Mouse (Mus musculus) CH12.LX (cell line): ENCODE results near the gene Pik3ca. TPM values are rescaled to one million over a fixed set of nuclear protein-coding genes. Genes with fewer than 3 reads are reported as not detected.

Experiments used
- DNase-seq: peaks from one replicate; pipeline ENCODE4 v3.0.0-alpha.2; 2013; ENCODE audit errors: extremely low read depth
- H3K27ac ChIP-seq: 2 replicates; pipeline ENCODE4 v1.5.1; 2012; ENCODE audit warnings: low read depth, mild to moderate bottlenecking, control low read depth, moderate library complexity; ENCODE audit not compliant: insufficient read depth
- H3K27me3 ChIP-seq: replicated peaks from 2 replicates; pipeline ENCODE3; 2012; ENCODE audit warnings: inconsistent platforms
- H3K36me3 ChIP-seq, 2 experiments: replicated peaks in 1 of 2; 2 replicates each; pipeline versions ENCODE3 to v1.6.1; 2012; ENCODE audit warnings: inconsistent platforms in 1 of 2, low read length in 1 of 2, mild to moderate bottlenecking in 1 of 2, mixed read lengths in 1 of 2, moderate library complexity in 1 of 2; ENCODE audit not compliant: control insufficient read depth in 1 of 2, insufficient read depth in 1 of 2
- H3K4me1 ChIP-seq, 2 experiments: 2 replicates each; pipeline ENCODE4 v1.6.1; 2012; ENCODE audit warnings: inconsistent platforms in 1 of 2, moderate library complexity in 1 of 2; ENCODE audit not compliant: insufficient read depth in 2 of 2, control insufficient read depth in 1 of 2
- H3K4me2 ChIP-seq: 2 replicates; pipeline ENCODE4 v1.6.1; 2012; ENCODE audit warnings: low read depth, mild to moderate bottlenecking, control low read depth; ENCODE audit not compliant: poor library complexity, insufficient read depth, severe bottlenecking
- H3K4me3 ChIP-seq, 3 experiments: fragments of 150-350 bp in 1 of 3; sonication (generic) in 1 of 3; replicated peaks in 1 of 3; 2 replicates each; pipeline versions ENCODE3 to v1.5.1; 2011 to 2012; ENCODE audit warnings: low read depth in 2 of 3, low read length in 2 of 3, mild to moderate bottlenecking in 2 of 3, moderate library complexity in 2 of 3, control low read depth in 1 of 3, improper control_type of control experiment in 1 of 3, inconsistent platforms in 1 of 3, mixed read lengths in 1 of 3; ENCODE audit not compliant: poor library complexity in 1 of 3
- H3K79me2 ChIP-seq: replicated peaks from 2 replicates; pipeline ENCODE4 v1.6.1; 2012; ENCODE audit warnings: mild to moderate bottlenecking, moderate library complexity; ENCODE audit not compliant: control insufficient read depth, poor library complexity, insufficient read depth, severe bottlenecking; ENCODE audit errors: extremely low read depth
- H3K9ac ChIP-seq: 2 replicates; pipeline ENCODE4 v1.6.1; 2012; ENCODE audit warnings: low read depth, mild to moderate bottlenecking, control low read depth, moderate library complexity; ENCODE audit not compliant: insufficient read depth
- H3K9me3 ChIP-seq: replicated peaks from 2 replicates; pipeline ENCODE3; 2012; ENCODE audit warnings: low read length, inconsistent platforms, mixed read lengths
- CHD1 ChIP-seq: IDR thresholded peaks from 2 replicates; pipeline ENCODE4 v1.6.1; 2012; ENCODE audit warnings: low read depth, low read length, improper control_type of control experiment, inconsistent platforms
- CTCF ChIP-seq, 2 experiments: IDR thresholded peaks in 1 of 2; conservative IDR thresholded peaks in 1 of 2; 2 replicates each; pipeline ENCODE4 v1.5.1; 2011 to 2012; ENCODE audit warnings: low read depth in 2 of 2, low read length in 2 of 2, improper control_type of control experiment in 1 of 2, inconsistent platforms in 1 of 2, mild to moderate bottlenecking in 1 of 2, moderate library complexity in 1 of 2
- EP300 ChIP-seq: IDR thresholded peaks from 2 replicates; pipeline ENCODE4 v1.6.1; 2011; ENCODE audit warnings: low read length, improper control_type of control experiment
- HCFC1 ChIP-seq: IDR thresholded peaks from 2 replicates; pipeline ENCODE4 v1.6.1; 2012; ENCODE audit warnings: low read depth, mild to moderate bottlenecking, inconsistent platforms, low read length, improper control_type of control experiment
- KAT2A ChIP-seq: IDR thresholded peaks from 2 replicates; pipeline ENCODE4 v1.6.1; 2012; ENCODE audit warnings: low read length, improper control_type of control experiment, inconsistent platforms; ENCODE audit not compliant: insufficient replicate concordance
- MAFK ChIP-seq: IDR thresholded peaks from 2 replicates; pipeline ENCODE4 v1.6.1; 2011; ENCODE audit warnings: low read length, improper control_type of control experiment; ENCODE audit not compliant: insufficient replicate concordance
- MAZ ChIP-seq: IDR thresholded peaks from 2 replicates; pipeline ENCODE4 v1.6.1; 2012; ENCODE audit warnings: low read depth, mild to moderate bottlenecking, inconsistent platforms, low read length, improper control_type of control experiment, moderate library complexity
- MXI1 ChIP-seq: IDR thresholded peaks from 2 replicates; pipeline ENCODE4 v1.6.1; 2011; ENCODE audit warnings: mild to moderate bottlenecking, low read depth, low read length, improper control_type of control experiment
- MYC ChIP-seq: IDR thresholded peaks from 2 replicates; pipeline ENCODE4 v1.6.1; 2011; ENCODE audit warnings: low read depth, mild to moderate bottlenecking, improper control_type of control experiment, low read length
- NELFE ChIP-seq: IDR thresholded peaks from 2 replicates; pipeline ENCODE4 v1.6.1; 2011; ENCODE audit warnings: low read depth, low read length, improper control_type of control experiment
- NRF1 ChIP-seq: IDR thresholded peaks from 2 replicates; pipeline ENCODE4 v1.6.1; 2014; ENCODE audit warnings: low read depth, mild to moderate bottlenecking, inconsistent platforms, low read length, improper control_type of control experiment, moderate library complexity
- POLR2AphosphoS2 ChIP-seq: IDR thresholded peaks from 2 replicates; pipeline ENCODE4 v1.6.1; 2011; ENCODE audit warnings: low read depth, low read length, improper control_type of control experiment
- RCOR1 ChIP-seq: conservative IDR thresholded peaks from 2 replicates; pipeline ENCODE4 v1.6.1; 2012; ENCODE audit warnings: low read depth, mild to moderate bottlenecking, inconsistent platforms, low read length, improper control_type of control experiment
- SMC3 ChIP-seq: IDR thresholded peaks from 2 replicates; pipeline ENCODE4 v1.6.1; 2011; ENCODE audit warnings: low read depth, low read length, improper control_type of control experiment
- TBP ChIP-seq: conservative IDR thresholded peaks from 2 replicates; pipeline ENCODE4 v1.6.1; 2011; ENCODE audit warnings: low read depth, low read length, improper control_type of control experiment
- TCF12 ChIP-seq: IDR thresholded peaks from 2 replicates; pipeline ENCODE4 v1.6.1; 2014; ENCODE audit warnings: low read depth, mild to moderate bottlenecking, inconsistent platforms, low read length, improper control_type of control experiment
- UBTF ChIP-seq: IDR thresholded peaks from 2 replicates; pipeline ENCODE4 v1.6.1; 2012; ENCODE audit warnings: low read depth, mild to moderate bottlenecking, inconsistent platforms, low read length, improper control_type of control experiment, moderate library complexity
- USF1 ChIP-seq: IDR thresholded peaks from 2 replicates; pipeline ENCODE4 v1.6.1; 2014; ENCODE audit warnings: low read depth, mild to moderate bottlenecking, inconsistent platforms, low read length, improper control_type of control experiment
- ZC3H11A ChIP-seq: IDR thresholded peaks from 2 replicates; pipeline ENCODE4 v1.6.1; 2012; ENCODE audit warnings: low read depth, mild to moderate bottlenecking, inconsistent platforms, low read length, improper control_type of control experiment
- ZKSCAN1 ChIP-seq: IDR thresholded peaks from 2 replicates; pipeline ENCODE4 v1.6.1; 2012; ENCODE audit warnings: low read depth, inconsistent platforms, low read length, improper control_type of control experiment, borderline replicate concordance
- ZMIZ1 ChIP-seq: IDR thresholded peaks from 2 replicates; pipeline ENCODE4 v1.6.1; 2012; ENCODE audit warnings: low read depth, mild to moderate bottlenecking, inconsistent platforms, low read length, improper control_type of control experiment
- dilution Hi-C: fragments of 300-500 bp; cut with MboI; formaldehyde crosslinking; loops from 2 replicates; pipeline ENCODE4 v1.14.3; 2020; ENCODE audit warnings: low sequenced_read_pairs; ENCODE audit not compliant: extremely low pct_unique_long_range_greater_than_20kb, extremely low pct_ligation_motif_present
- in situ Hi-C: fragments of 300-500 bp; cut with MboI; formaldehyde crosslinking; loops from 3 replicates; pipeline ENCODE4 v1.14.3; 2019; ENCODE audit warnings: low sequenced_read_pairs, low pct_ligation_motif_present, low pct_unique_long_range_greater_than_20kb, mixed read lengths
- polyA plus RNA-seq: library from polyadenylated mRNA; unstranded; fragments of >175 nt; gene quantifications from 2 replicates; pipeline ENCODE4 v1.2.1, GENCODE M21; 2012; ENCODE audit warnings: low read depth; ENCODE audit not compliant: insufficient read length
- total RNA-seq, 2 experiments: library from RNA; depleted of rRNA; stranded (reverse); fragments of 300-350 nt in 1 of 2; fragments of >200 nt in 1 of 2; gene quantifications; 2 replicates each; pipeline ENCODE4 v1.2.3; 2012 to 2014

Gene Pik3ca
- total and polyA plus RNA-seq, 3 experiments = 19.1 to 26.5 (median 19.6) TPM

DNA sequence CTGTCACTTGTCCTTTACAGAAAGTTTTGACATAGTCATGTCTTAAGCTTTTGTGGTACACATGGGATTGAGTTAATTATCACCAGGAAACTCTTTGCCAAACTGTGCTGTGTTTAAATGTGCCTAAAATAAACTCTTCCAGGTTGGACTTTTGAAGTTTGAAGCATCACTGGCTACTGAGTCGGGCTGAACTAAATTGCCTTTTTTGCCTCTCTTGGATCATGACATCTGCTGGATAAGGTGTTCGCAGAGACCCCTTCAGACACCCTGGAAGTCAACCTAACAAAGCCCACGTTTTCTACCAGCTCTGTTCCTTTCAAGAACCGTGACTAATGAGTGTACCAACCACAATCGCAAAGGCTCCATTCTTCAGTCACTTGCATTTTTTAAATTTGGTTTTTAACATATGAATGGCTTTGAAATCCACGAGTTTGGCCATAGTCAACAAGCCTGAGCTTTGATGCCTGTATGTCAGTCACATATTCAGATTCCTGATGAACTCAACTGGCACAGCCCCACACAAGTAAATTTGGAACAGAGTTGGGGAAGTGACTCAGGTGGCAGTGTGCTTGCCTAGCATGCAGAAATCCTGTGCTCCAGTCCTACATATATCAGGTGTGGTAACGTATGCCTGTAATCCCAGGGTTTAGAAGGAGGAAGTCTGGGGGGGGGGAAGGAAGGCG lies 97.8 kb downstream of the Pik3ca start:
- H3K36me3 ChIP-seq = no peaks in the 10 kb centered on the region
- H3K79me2 ChIP-seq = no peaks in the 10 kb centered on the region
- H3K27ac ChIP-seq = no peak overlapping the region
- no peak overlapping the region for H3K9ac ChIP-seq
- peaks cover 36 to 70% of the 10 kb centered on the region in 2 experiments for H3K4me1 ChIP-seq
- dilution Hi-C loops (no loop called here), in situ Hi-C loops (loop anchor here (10.0 kb wide), 1 partner anchor 120 kb away; no protein-coding TSS in a partner anchor)
- no peaks in the 10 kb centered on the region for H3K27me3 ChIP-seq
- no peak for TF ChIP-seq MAZ
- TF ChIP-seq NELFE = no peak
- TF ChIP-seq ZMIZ1 = no peak
- no peak for TF ChIP-seq HCFC1
- no peak for TF ChIP-seq KAT2A
- no peak for TF ChIP-seq CTCF (conservative IDR thresholded peaks at IDR 0.05 in 1 of 2, IDR thresholded peaks at IDR 0.05 in 1 of 2; ENCODE audit: low read depth in 2 of 2, low read length in 2 of 2)
- no peak for TF ChIP-seq CHD1
- no peak for TF ChIP-seq MAFK
- no peak for TF ChIP-seq ZC3H11A
- TF ChIP-seq POLR2AphosphoS2 = no peak
- TF ChIP-seq TBP = no peak
- TF ChIP-seq TCF12 = no peak
- no peak for TF ChIP-seq RCOR1
- no peak for TF ChIP-seq MXI1
- no peak overlapping the region for H3K4me2 ChIP-seq
- no peaks in the 10 kb centered on the region for H3K9me3 ChIP-seq
- DNase-seq = no peak
- H3K4me3 ChIP-seq = no peak overlapping the region

DNA sequence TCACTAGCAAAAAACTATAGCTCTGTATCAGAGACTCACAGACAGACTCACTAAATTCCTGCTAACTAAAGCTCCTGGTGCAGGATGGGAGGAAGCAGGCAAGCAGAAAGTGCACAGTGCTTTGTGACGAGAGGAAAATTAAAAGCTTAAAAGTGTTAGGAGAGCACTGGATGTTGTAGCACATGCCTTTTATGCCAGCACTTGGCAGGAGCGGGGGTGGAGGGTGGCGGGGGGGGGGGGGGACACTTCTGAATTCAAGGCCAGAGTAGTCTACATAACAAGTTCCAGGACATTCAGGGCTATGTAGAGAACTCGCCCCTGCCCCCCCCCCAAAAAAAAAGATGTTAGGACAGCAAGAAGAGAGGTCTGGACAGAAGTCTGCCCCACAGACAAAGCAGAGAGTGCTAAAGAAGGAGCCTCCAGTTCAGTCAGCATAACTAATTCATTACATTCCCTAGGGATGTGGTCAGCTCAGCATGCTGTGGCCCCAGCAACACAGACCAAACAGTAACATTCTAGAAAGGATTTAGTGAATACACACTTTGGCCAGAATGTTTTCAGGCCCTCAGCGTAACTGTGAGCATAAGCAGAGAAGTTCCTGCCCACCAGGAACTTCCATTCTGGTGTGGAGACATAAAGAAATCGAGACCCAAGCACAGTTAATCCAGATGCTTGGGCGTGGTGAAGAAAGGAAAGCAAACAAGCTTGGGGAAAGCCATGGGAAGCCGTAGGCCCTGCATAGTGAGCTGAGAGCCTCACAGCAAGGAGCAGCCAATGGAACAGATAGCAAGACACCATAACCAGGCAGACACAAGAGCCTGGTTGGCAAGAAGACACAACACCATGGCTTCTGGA lies 98.6 kb downstream of the Pik3ca start:
- TF ChIP-seq ZMIZ1 = no peak
- no peak for TF ChIP-seq USF1
- TF ChIP-seq RCOR1 = no peak
- TF ChIP-seq KAT2A = no peak
- no peak for TF ChIP-seq MAZ
- no peak for TF ChIP-seq UBTF
- TF ChIP-seq ZKSCAN1 = no peak
- no peak for TF ChIP-seq MYC
- TF ChIP-seq EP300 = no peak
- no peak for TF ChIP-seq SMC3
- no peak for TF ChIP-seq NRF1
- no peak for TF ChIP-seq POLR2AphosphoS2
- Histone ChIP-seq H3K27me3 (no peaks in the 10 kb centered on the region), H3K4me2 (peak overlapping the region; percentile 14; the same call in 1 of the 2 replicates), H3K9ac (peak overlapping the region; percentile 20; the same call in 1 of the 2 replicates), H3K27ac (peak overlapping the region; percentile 53), H3K4me3 (no peak overlapping the region), H3K4me1 (peaks cover 33 to 64% of the 10 kb centered on the region in 2 experiments), H3K9me3 (no peaks in the 10 kb centered on the region), H3K79me2 (no peaks in the 10 kb centered on the region), H3K36me3 (no peaks in the 10 kb centered on the region)
- dilution Hi-C loops (no loop called here), in situ Hi-C loops (loop anchor here (10.0 kb wide), 1 partner anchor 121 kb away; no protein-coding TSS in a partner anchor)
- DNase-seq = peak; percentile 44
